Mouse (Mus musculus): ENCODE measurements around the gene Slc25a25. TPM values are rescaled to one million over a fixed set of nuclear protein-coding genes. Genes with fewer than 3 reads are reported as not detected.
A peak's percentile ranks its signal among the peaks of the same experiment; 100 is the strongest.

Gene Slc25a25
- polyA plus RNA-seq, 1 experiment from 2014 or later = 14.8 TPM

- ATAC-seq (ENCODE audit: low FRiP score, low TSS enrichment) = no peak
- Histone ChIP-seq H3K27me3 (ENCODE audit: control insufficient read depth, insufficient read depth, low read length) (no peaks in the 10 kb centered on the region), H3K4me1 (ENCODE audit: control insufficient read depth, insufficient read depth, low read length) (0 out of 2 replicates have a peak, but pooled peaks cover 7% of the 10 kb centered on the region), H3K9me3 (ENCODE audit: control insufficient read depth, low read length) (no peaks in the 10 kb centered on the region), H3K4me2 (replicated peaks; ENCODE audit: low read depth, low read length) (no peak overlapping the region), H3K4me3 (ENCODE audit: low read length) (no peak overlapping the region), H3K36me3 (ENCODE audit: control insufficient read depth, insufficient read depth, low read length) (peaks cover 6% of the 10 kb centered on the region; the same call in 1 of the 2 replicates), H3K27ac (ENCODE audit: low read depth, low read length) (no peak overlapping the region), H3K9ac (ENCODE audit: low read depth, low read length) (no peak overlapping the region)
- WGBS = 86% methylated on average over 7 of the region's 7 CpGs
These were observed 44.0 kb downstream of the Slc25a25 start for GRCm38 (mm10) chr2:32407144-32407824.

GRCm38 (mm10) chr2:32404663-32405062 lies 46.6 kb downstream of the Slc25a25 start:
- no peak overlapping the region for H3K9ac ChIP-seq (ENCODE audit: low read depth, low read length)
- H3K4me2 ChIP-seq (replicated peaks; ENCODE audit: low read depth, low read length) = no peak overlapping the region
- H3K27me3 ChIP-seq (ENCODE audit: control insufficient read depth, insufficient read depth, low read length) = no peaks in the 10 kb centered on the region
- H3K36me3 ChIP-seq (ENCODE audit: control insufficient read depth, insufficient read depth, low read length) = peaks cover 23% of the 10 kb centered on the region
- ATAC-seq (ENCODE audit: low FRiP score, low TSS enrichment) = peak; percentile 36; the same call in 1 of the 2 replicates
- no peaks in the 10 kb centered on the region for H3K9me3 ChIP-seq (ENCODE audit: control insufficient read depth, low read length)
- H3K4me3 ChIP-seq (ENCODE audit: low read length) = no peak overlapping the region
- H3K27ac ChIP-seq (ENCODE audit: low read depth, low read length) = no peak overlapping the region
- 0 out of 2 replicates have a peak, but pooled peaks cover 7% of the 10 kb centered on the region for H3K4me1 ChIP-seq (ENCODE audit: control insufficient read depth, insufficient read depth, low read length)
- WGBS = 18% methylated on average over 2 of the region's 2 CpGs

DNA sequence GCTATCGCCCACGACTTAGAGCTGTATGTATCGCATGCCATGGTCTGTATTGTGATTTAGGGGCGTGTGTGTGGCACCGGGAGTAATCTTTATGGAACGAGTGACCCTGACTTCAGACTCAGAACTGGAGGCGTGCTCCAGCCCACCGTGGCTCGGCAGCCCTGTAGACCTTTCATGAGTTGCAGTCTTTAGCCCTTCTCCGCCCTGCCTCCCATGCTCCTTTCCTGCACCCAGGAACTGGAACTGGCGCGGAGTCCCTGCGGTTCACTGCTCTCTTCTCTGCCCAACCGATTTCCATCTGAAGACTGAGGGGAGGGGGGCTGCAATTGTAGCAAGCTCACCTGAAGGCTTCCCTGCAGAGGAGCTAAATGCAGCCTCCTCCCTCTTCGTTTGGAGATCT lies 54.5 kb downstream of the Slc25a25 start:
- peak overlapping the region; percentile 93; the same call in 1 of the 2 replicates for H3K27ac ChIP-seq (ENCODE audit: low read depth, low read length)
- H3K4me3 ChIP-seq (ENCODE audit: low read length) = peak overlapping the region; percentile 74
- H3K9ac ChIP-seq (ENCODE audit: low read depth, low read length) = peak overlapping the region; percentile 69
- no peaks in the 10 kb centered on the region for H3K27me3 ChIP-seq (ENCODE audit: control insufficient read depth, insufficient read depth, low read length)
- H3K4me2 ChIP-seq (replicated peaks; ENCODE audit: low read depth, low read length) = peak overlapping the region; percentile 70
- ATAC-seq (ENCODE audit: low FRiP score, low TSS enrichment) = no peak
- H3K36me3 ChIP-seq (ENCODE audit: control insufficient read depth, insufficient read depth, low read length) = peaks cover 12% of the 10 kb centered on the region
- H3K9me3 ChIP-seq (ENCODE audit: control insufficient read depth, low read length) = no peaks in the 10 kb centered on the region; the same call in 1 of the 2 replicates
- 0% methylated on average over 15 of the region's 15 CpGs for WGBS
- peaks cover 9% of the 10 kb centered on the region for H3K4me1 ChIP-seq (ENCODE audit: control insufficient read depth, insufficient read depth, low read length)

DNA sequence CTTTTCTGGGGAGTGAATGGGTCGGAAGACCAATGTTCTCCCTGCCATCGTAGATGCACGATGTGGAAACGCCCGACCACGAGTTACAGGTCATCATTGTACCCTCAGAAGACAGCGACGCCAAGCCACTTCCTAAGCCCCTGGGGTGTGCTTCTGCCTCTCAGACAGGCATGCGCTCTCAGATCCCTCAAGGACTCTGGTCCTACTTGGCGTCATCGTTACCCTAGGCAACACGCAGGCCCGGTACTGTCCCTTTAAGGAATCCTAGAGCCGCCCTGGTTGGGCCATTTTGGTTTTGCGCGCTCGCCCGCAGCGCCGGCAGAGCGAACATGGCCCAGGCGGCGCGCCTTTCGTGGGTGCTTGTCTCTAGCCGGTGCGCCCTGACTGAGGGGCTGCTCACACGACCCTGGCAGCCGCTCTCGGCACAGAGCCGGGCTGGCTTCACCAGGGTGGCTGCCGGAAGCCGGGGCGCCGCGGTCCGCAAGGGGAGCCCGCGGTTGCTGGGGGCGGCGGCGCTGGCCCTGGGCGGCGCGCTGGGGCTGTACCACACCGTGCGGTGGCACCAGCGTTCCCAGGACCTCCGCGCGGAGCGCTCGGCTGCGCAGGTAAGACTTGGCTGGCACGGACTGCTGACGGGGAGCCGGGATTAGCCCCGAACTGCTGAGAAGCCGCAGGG lies 55.2 kb downstream of the Slc25a25 start:
- peak overlapping the region; percentile 74 for H3K4me3 ChIP-seq (ENCODE audit: low read length)
- peak; percentile 95 for ATAC-seq (ENCODE audit: low FRiP score, low TSS enrichment)
- peak overlapping the region; percentile 70 for H3K4me2 ChIP-seq (replicated peaks; ENCODE audit: low read depth, low read length)
- H3K4me1 ChIP-seq (ENCODE audit: control insufficient read depth, insufficient read depth, low read length) = peaks cover 9% of the 10 kb centered on the region
- peaks cover 6% of the 10 kb centered on the region for H3K36me3 ChIP-seq (ENCODE audit: control insufficient read depth, insufficient read depth, low read length)
- peak overlapping the region; percentile 69 for H3K9ac ChIP-seq (ENCODE audit: low read depth, low read length)
- H3K27ac ChIP-seq (ENCODE audit: low read depth, low read length) = peak overlapping the region; percentile 93
- whole genome bisulfite sequencing = under 1% methylated on average over 59 of the region's 59 CpGs
- no peaks in the 10 kb centered on the region for H3K27me3 ChIP-seq (ENCODE audit: control insufficient read depth, insufficient read depth, low read length)
- H3K9me3 ChIP-seq (ENCODE audit: control insufficient read depth, low read length) = no peaks in the 10 kb centered on the region; the same call in 1 of the 2 replicates

DNA sequence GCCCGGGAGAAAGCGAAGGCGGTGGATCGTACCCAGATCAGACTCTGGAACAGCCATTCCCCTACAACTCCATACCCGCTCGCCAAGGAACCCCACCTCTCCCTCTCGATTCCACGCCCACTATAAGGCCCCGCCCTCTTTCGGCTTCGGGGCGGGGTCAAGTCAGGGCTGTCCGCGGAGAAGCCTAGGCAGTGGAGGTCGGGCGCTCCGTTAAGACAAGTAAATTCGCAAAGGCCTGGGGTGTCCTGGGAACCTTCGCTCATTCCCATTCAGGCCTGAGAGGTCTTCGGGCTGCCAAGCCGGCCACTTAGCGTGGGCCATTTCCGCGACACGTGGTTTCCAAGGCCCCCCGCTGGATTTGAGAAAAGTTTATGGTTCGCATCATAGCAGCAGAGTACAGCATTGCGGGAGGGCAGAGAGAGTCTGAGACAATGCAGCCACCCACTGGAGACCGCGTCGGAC lies 55.7 kb downstream of the Slc25a25 start, which contains the start of gene Ptges2:
TSS of gene Ptges2 (plus strand) at position 413 of the 462 bp plus-strand sequence.
- Histone ChIP-seq H3K9me3 (ENCODE audit: control insufficient read depth, low read length) (no peaks in the 10 kb centered on the region; the same call in 1 of the 2 replicates), H3K4me3 (ENCODE audit: low read length) (peak within 1 kb of the TSS; percentile 74), H3K27ac (ENCODE audit: low read depth, low read length) (peak within 1 kb of the TSS; percentile 93), H3K27me3 (ENCODE audit: control insufficient read depth, insufficient read depth, low read length) (no peaks in the 10 kb centered on the region), H3K4me2 (replicated peaks; ENCODE audit: low read depth, low read length) (peak within 1 kb of the TSS; percentile 70), H3K36me3 (ENCODE audit: control insufficient read depth, insufficient read depth, low read length) (peaks cover under 1% of the 10 kb centered on the region; the same call in 1 of the 2 replicates), H3K9ac (ENCODE audit: low read depth, low read length) (peak within 1 kb of the TSS; percentile 69), H3K4me1 (ENCODE audit: control insufficient read depth, insufficient read depth, low read length) (peaks cover 9% of the 10 kb centered on the region)
- ATAC-seq (ENCODE audit: low FRiP score, low TSS enrichment) = peak; percentile 90
- under 1% methylated on average over 31 of the region's 31 CpGs for WGBS

- Histone ChIP-seq H3K4me3 (ENCODE audit: low read length) (peak overlapping the region; percentile 74), H3K9ac (ENCODE audit: low read depth, low read length) (peak overlapping the region; percentile 69), H3K4me1 (ENCODE audit: control insufficient read depth, insufficient read depth, low read length) (peaks cover 9% of the 10 kb centered on the region), H3K36me3 (ENCODE audit: control insufficient read depth, insufficient read depth, low read length) (no peaks in the 10 kb centered on the region), H3K9me3 (ENCODE audit: control insufficient read depth, low read length) (no peaks in the 10 kb centered on the region; the same call in 1 of the 2 replicates), H3K27ac (ENCODE audit: low read depth, low read length) (peak overlapping the region; percentile 93), H3K4me2 (replicated peaks; ENCODE audit: low read depth, low read length) (peak overlapping the region; percentile 70), H3K27me3 (ENCODE audit: control insufficient read depth, insufficient read depth, low read length) (no peaks in the 10 kb centered on the region)
- WGBS = 5% methylated on average over 8 of the region's 8 CpGs
- no peak for ATAC-seq (ENCODE audit: low FRiP score, low TSS enrichment)
These were observed 56.3 kb downstream of the Slc25a25 start for GRCm38 (mm10) chr2:32394973-32395372.

DNA sequence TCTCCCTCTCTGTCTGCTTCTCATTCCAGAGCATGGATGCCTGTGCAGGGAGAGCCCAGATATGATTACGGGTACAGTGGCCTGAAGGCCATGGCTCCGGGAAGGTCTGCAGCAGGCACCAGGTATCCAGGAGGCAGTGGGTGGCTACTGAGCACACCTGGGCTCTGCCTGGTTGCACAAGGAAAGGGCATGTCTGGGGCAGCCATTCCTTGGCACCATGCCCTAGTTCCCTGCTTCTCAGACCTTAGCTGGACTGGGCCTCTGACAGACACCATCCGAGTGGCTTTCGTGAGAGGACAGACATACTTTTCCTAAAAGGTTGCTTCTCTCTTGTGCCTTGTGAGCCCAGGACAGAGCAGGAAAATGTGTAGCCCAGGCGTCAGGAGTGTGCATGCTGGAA lies 59.2 kb downstream of the Slc25a25 start:
- H3K4me2 ChIP-seq (replicated peaks; ENCODE audit: low read depth, low read length) = no peak overlapping the region
- no peak for ATAC-seq (ENCODE audit: low FRiP score, low TSS enrichment)
- no peak overlapping the region for H3K9ac ChIP-seq (ENCODE audit: low read depth, low read length)
- H3K27ac ChIP-seq (ENCODE audit: low read depth, low read length) = no peak overlapping the region
- H3K36me3 ChIP-seq (ENCODE audit: control insufficient read depth, insufficient read depth, low read length) = no peaks in the 10 kb centered on the region
- no peak overlapping the region for H3K4me3 ChIP-seq (ENCODE audit: low read length)
- no peaks in the 10 kb centered on the region; the same call in 1 of the 2 replicates for H3K9me3 ChIP-seq (ENCODE audit: control insufficient read depth, low read length)
- H3K27me3 ChIP-seq (ENCODE audit: control insufficient read depth, insufficient read depth, low read length) = no peaks in the 10 kb centered on the region
- peaks cover 3% of the 10 kb centered on the region for H3K4me1 ChIP-seq (ENCODE audit: control insufficient read depth, insufficient read depth, low read length)
- 84% methylated on average over 5 of the region's 5 CpGs for WGBS

DNA sequence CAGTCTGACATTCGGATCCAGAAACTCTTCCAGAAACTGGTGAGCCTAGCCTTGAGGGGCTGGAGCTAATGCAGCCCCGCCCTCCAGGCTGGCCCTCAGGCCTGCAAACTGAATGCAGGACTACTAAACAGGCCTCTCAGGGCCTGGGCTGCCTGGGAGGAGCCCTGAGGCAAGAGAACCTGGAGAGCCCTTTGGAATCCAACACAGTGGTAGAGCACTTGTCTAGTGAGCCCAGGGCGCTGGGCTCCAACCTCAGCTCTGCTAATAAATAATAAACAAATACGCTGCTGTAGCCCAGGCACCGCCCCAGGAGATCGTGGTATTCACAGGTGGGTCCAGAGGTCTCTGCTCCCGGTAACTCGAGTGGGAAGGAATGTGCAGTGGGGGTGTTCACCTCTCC lies 60.4 kb downstream of the Slc25a25 start:
- H3K4me2 ChIP-seq (replicated peaks; ENCODE audit: low read depth, low read length) = no peak overlapping the region
- H3K27ac ChIP-seq (ENCODE audit: low read depth, low read length) = no peak overlapping the region
- H3K9ac ChIP-seq (ENCODE audit: low read depth, low read length) = no peak overlapping the region
- 68% methylated on average over 8 of the region's 8 CpGs for WGBS
- no peaks in the 10 kb centered on the region for H3K4me1 ChIP-seq (ENCODE audit: control insufficient read depth, insufficient read depth, low read length)
- no peaks in the 10 kb centered on the region for H3K36me3 ChIP-seq (ENCODE audit: control insufficient read depth, insufficient read depth, low read length)
- H3K4me3 ChIP-seq (ENCODE audit: low read length) = no peak overlapping the region
- no peaks in the 10 kb centered on the region for H3K27me3 ChIP-seq (ENCODE audit: control insufficient read depth, insufficient read depth, low read length)
- no peaks in the 10 kb centered on the region; the same call in 1 of the 2 replicates for H3K9me3 ChIP-seq (ENCODE audit: control insufficient read depth, low read length)
- ATAC-seq (ENCODE audit: low FRiP score, low TSS enrichment) = no peak

GRCm38 (mm10) chr2:32389157-32389556 lies 62.1 kb downstream of the Slc25a25 start:
- no peaks in the 10 kb centered on the region; the same call in 1 of the 2 replicates for H3K9me3 ChIP-seq (ENCODE audit: control insufficient read depth, low read length)
- H3K27me3 ChIP-seq (ENCODE audit: control insufficient read depth, insufficient read depth, low read length) = no peaks in the 10 kb centered on the region
- ATAC-seq (ENCODE audit: low FRiP score, low TSS enrichment) = no peak
- no peak overlapping the region for H3K4me3 ChIP-seq (ENCODE audit: low read length)
- 72% methylated on average over 2 of the region's 2 CpGs for WGBS
- no peak overlapping the region for H3K9ac ChIP-seq (ENCODE audit: low read depth, low read length)
- no peaks in the 10 kb centered on the region for H3K36me3 ChIP-seq (ENCODE audit: control insufficient read depth, insufficient read depth, low read length)
- no peak overlapping the region for H3K27ac ChIP-seq (ENCODE audit: low read depth, low read length)
- no peaks in the 10 kb centered on the region for H3K4me1 ChIP-seq (ENCODE audit: control insufficient read depth, insufficient read depth, low read length)
- H3K4me2 ChIP-seq (replicated peaks; ENCODE audit: low read depth, low read length) = no peak overlapping the region

Measured in kidney, embryonic 14.5 days (tissue).